Mouse (Mus musculus) retina, adult 2 months (tissue): ENCODE data around the gene Sorbs1.

Experiments
- DNase-seq: peaks from one replicate; pipeline ENCODE4 v3.0.0-alpha.2; 2012; ENCODE audit warnings: low read depth, low spot score

Gene Sorbs1

GRCm38 (mm10) chr19:40437651-40438068 is 75.9 kb downstream of the Sorbs1 start:
- DNase-seq: no peak

- no peak for DNase-seq
Observed at GRCm38 (mm10) chr19:40436465-40437200, 76.9 kb downstream of the Sorbs1 start.

GRCm38 (mm10) chr19:40435797-40436196 is 77.8 kb downstream of the Sorbs1 start:
- no peak for DNase-seq

- no peak for DNase-seq
Observed at GRCm38 (mm10) chr19:40435045-40435444, 78.5 kb downstream of the Sorbs1 start.

GRCm38 (mm10) chr19:40434042-40434869 is 79.3 kb downstream of the Sorbs1 start:
- DNase-seq: no peak

GRCm38 (mm10) chr19:40433316-40433912 is 80.2 kb downstream of the Sorbs1 start:
- no peak for DNase-seq

- no peak for DNase-seq
Observed at GRCm38 (mm10) chr19:40431969-40432368, 81.6 kb downstream of the Sorbs1 start.

GRCm38 (mm10) chr19:40429572-40429971 is 84.0 kb downstream of the Sorbs1 start:
- DNase-seq: no peak

- DNase-seq: no peak
Observed at GRCm38 (mm10) chr19:40429169-40429568, 84.4 kb downstream of the Sorbs1 start.

- no peak for DNase-seq
Observed at GRCm38 (mm10) chr19:40426103-40426960, 87.2 kb downstream of the Sorbs1 start.

GRCm38 (mm10) chr19:40425326-40425725 is 88.3 kb downstream of the Sorbs1 start:
- no peak for DNase-seq

- DNase-seq: no peak
Observed at GRCm38 (mm10) chr19:40421037-40421436, 92.5 kb downstream of the Sorbs1 start.

- DNase-seq: no peak
Observed at GRCm38 (mm10) chr19:40419315-40419714, 94.3 kb downstream of the Sorbs1 start.

- DNase-seq: no peak
Observed at GRCm38 (mm10) chr19:40417155-40417821, 96.3 kb downstream of the Sorbs1 start.

- no peak for DNase-seq
Observed at GRCm38 (mm10) chr19:40415725-40416124, 97.9 kb downstream of the Sorbs1 start.

- no peak for DNase-seq
Observed at GRCm38 (mm10) chr19:40414798-40415475, 98.6 kb downstream of the Sorbs1 start.

- DNase-seq: no peak
Observed at GRCm38 (mm10) chr19:40414386-40414785, 99.2 kb downstream of the Sorbs1 start.

GRCm38 (mm10) chr19:40411379-40411813 is 102.2 kb downstream of the Sorbs1 start:
- DNase-seq: no peak

- no peak for DNase-seq
Observed at GRCm38 (mm10) chr19:40410511-40410910, 103.1 kb downstream of the Sorbs1 start.

GRCm38 (mm10) chr19:40410109-40410508 is 103.5 kb downstream of the Sorbs1 start:
- no peak for DNase-seq
